Mouse (Mus musculus) CH12.LX (cell line): ENCODE results near the gene Ilkap. TPM values are rescaled to one million over a fixed set of nuclear protein-coding genes. Genes with fewer than 3 reads are reported as not detected.

Source experiments
- DNase-seq: peaks from one replicate; pipeline ENCODE4 v3.0.0-alpha.2; 2013; ENCODE audit errors: extremely low read depth
- H3K27ac ChIP-seq: 2 replicates; pipeline ENCODE4 v1.5.1; 2012; ENCODE audit warnings: low read depth, mild to moderate bottlenecking, control low read depth, moderate library complexity; ENCODE audit not compliant: insufficient read depth
- H3K27me3 ChIP-seq: replicated peaks from 2 replicates; pipeline ENCODE3; 2012; ENCODE audit warnings: inconsistent platforms
- H3K36me3 ChIP-seq, 2 experiments: replicated peaks in 1 of 2; 2 replicates each; pipeline versions ENCODE3 to v1.6.1; 2012; ENCODE audit warnings: inconsistent platforms in 1 of 2, low read length in 1 of 2, mild to moderate bottlenecking in 1 of 2, mixed read lengths in 1 of 2, moderate library complexity in 1 of 2; ENCODE audit not compliant: control insufficient read depth in 1 of 2, insufficient read depth in 1 of 2
- H3K4me1 ChIP-seq, 2 experiments: 2 replicates each; pipeline ENCODE4 v1.6.1; 2012; ENCODE audit warnings: inconsistent platforms in 1 of 2, moderate library complexity in 1 of 2; ENCODE audit not compliant: insufficient read depth in 2 of 2, control insufficient read depth in 1 of 2
- H3K4me2 ChIP-seq: 2 replicates; pipeline ENCODE4 v1.6.1; 2012; ENCODE audit warnings: low read depth, mild to moderate bottlenecking, control low read depth; ENCODE audit not compliant: poor library complexity, insufficient read depth, severe bottlenecking
- H3K4me3 ChIP-seq, 3 experiments: fragments of 150-350 bp in 1 of 3; sonication (generic) in 1 of 3; replicated peaks in 1 of 3; 2 replicates each; pipeline versions ENCODE3 to v1.5.1; 2011 to 2012; ENCODE audit warnings: low read depth in 2 of 3, low read length in 2 of 3, mild to moderate bottlenecking in 2 of 3, moderate library complexity in 2 of 3, control low read depth in 1 of 3, improper control_type of control experiment in 1 of 3, inconsistent platforms in 1 of 3, mixed read lengths in 1 of 3; ENCODE audit not compliant: poor library complexity in 1 of 3
- H3K79me2 ChIP-seq: replicated peaks from 2 replicates; pipeline ENCODE4 v1.6.1; 2012; ENCODE audit warnings: mild to moderate bottlenecking, moderate library complexity; ENCODE audit not compliant: control insufficient read depth, poor library complexity, insufficient read depth, severe bottlenecking; ENCODE audit errors: extremely low read depth
- H3K9ac ChIP-seq: 2 replicates; pipeline ENCODE4 v1.6.1; 2012; ENCODE audit warnings: low read depth, mild to moderate bottlenecking, control low read depth, moderate library complexity; ENCODE audit not compliant: insufficient read depth
- H3K9me3 ChIP-seq: replicated peaks from 2 replicates; pipeline ENCODE3; 2012; ENCODE audit warnings: low read length, inconsistent platforms, mixed read lengths
- BHLHE40 ChIP-seq: IDR thresholded peaks from 2 replicates; pipeline ENCODE4 v1.6.1; 2011; ENCODE audit warnings: mild to moderate bottlenecking, low read depth, low read length, improper control_type of control experiment
- CHD1 ChIP-seq: IDR thresholded peaks from 2 replicates; pipeline ENCODE4 v1.6.1; 2012; ENCODE audit warnings: low read depth, low read length, improper control_type of control experiment, inconsistent platforms
- CHD2 ChIP-seq: IDR thresholded peaks from 2 replicates; pipeline ENCODE4 v1.6.1; 2011; ENCODE audit warnings: low read length, improper control_type of control experiment
- HCFC1 ChIP-seq: IDR thresholded peaks from 2 replicates; pipeline ENCODE4 v1.6.1; 2012; ENCODE audit warnings: low read depth, mild to moderate bottlenecking, inconsistent platforms, low read length, improper control_type of control experiment
- IRF4 ChIP-seq: IDR thresholded peaks from 2 replicates; pipeline ENCODE4 v1.6.1; 2014; ENCODE audit warnings: low read depth, mild to moderate bottlenecking, inconsistent platforms, low read length, improper control_type of control experiment
- JUND ChIP-seq: conservative IDR thresholded peaks from 2 replicates; pipeline ENCODE4 v1.6.1; 2011; ENCODE audit warnings: low read depth, low read length, improper control_type of control experiment
- KAT2A ChIP-seq: IDR thresholded peaks from 2 replicates; pipeline ENCODE4 v1.6.1; 2012; ENCODE audit warnings: low read length, improper control_type of control experiment, inconsistent platforms; ENCODE audit not compliant: insufficient replicate concordance
- MAFK ChIP-seq: IDR thresholded peaks from 2 replicates; pipeline ENCODE4 v1.6.1; 2011; ENCODE audit warnings: low read length, improper control_type of control experiment; ENCODE audit not compliant: insufficient replicate concordance
- MAX ChIP-seq: IDR thresholded peaks from 2 replicates; pipeline ENCODE4 v1.6.1; 2011; ENCODE audit warnings: low read length, improper control_type of control experiment
- MAZ ChIP-seq: IDR thresholded peaks from 2 replicates; pipeline ENCODE4 v1.6.1; 2012; ENCODE audit warnings: low read depth, mild to moderate bottlenecking, inconsistent platforms, low read length, improper control_type of control experiment, moderate library complexity
- MXI1 ChIP-seq: IDR thresholded peaks from 2 replicates; pipeline ENCODE4 v1.6.1; 2011; ENCODE audit warnings: mild to moderate bottlenecking, low read depth, low read length, improper control_type of control experiment
- POLR2A ChIP-seq: IDR thresholded peaks from 2 replicates; pipeline ENCODE4 v1.6.1; 2011; ENCODE audit warnings: low read depth, mild to moderate bottlenecking, improper control_type of control experiment, low read length
- POLR2AphosphoS2 ChIP-seq: IDR thresholded peaks from 2 replicates; pipeline ENCODE4 v1.6.1; 2011; ENCODE audit warnings: low read depth, low read length, improper control_type of control experiment
- RAD21 ChIP-seq: IDR thresholded peaks from 2 replicates; pipeline ENCODE4 v1.6.1; 2011; ENCODE audit warnings: low read depth, mild to moderate bottlenecking, low read length, improper control_type of control experiment, moderate library complexity
- RCOR1 ChIP-seq: conservative IDR thresholded peaks from 2 replicates; pipeline ENCODE4 v1.6.1; 2012; ENCODE audit warnings: low read depth, mild to moderate bottlenecking, inconsistent platforms, low read length, improper control_type of control experiment
- TBP ChIP-seq: conservative IDR thresholded peaks from 2 replicates; pipeline ENCODE4 v1.6.1; 2011; ENCODE audit warnings: low read depth, low read length, improper control_type of control experiment
- USF1 ChIP-seq: IDR thresholded peaks from 2 replicates; pipeline ENCODE4 v1.6.1; 2014; ENCODE audit warnings: low read depth, mild to moderate bottlenecking, inconsistent platforms, low read length, improper control_type of control experiment
- USF2 ChIP-seq: conservative IDR thresholded peaks from 2 replicates; pipeline ENCODE4 v1.6.1; 2011; ENCODE audit warnings: low read depth, low read length, improper control_type of control experiment
- ZC3H11A ChIP-seq: IDR thresholded peaks from 2 replicates; pipeline ENCODE4 v1.6.1; 2012; ENCODE audit warnings: low read depth, mild to moderate bottlenecking, inconsistent platforms, low read length, improper control_type of control experiment
- ZKSCAN1 ChIP-seq: IDR thresholded peaks from 2 replicates; pipeline ENCODE4 v1.6.1; 2012; ENCODE audit warnings: low read depth, inconsistent platforms, low read length, improper control_type of control experiment, borderline replicate concordance
- ZMIZ1 ChIP-seq: IDR thresholded peaks from 2 replicates; pipeline ENCODE4 v1.6.1; 2012; ENCODE audit warnings: low read depth, mild to moderate bottlenecking, inconsistent platforms, low read length, improper control_type of control experiment
- ZNF384 ChIP-seq: IDR thresholded peaks from 2 replicates; pipeline ENCODE4 v1.6.1; 2012; ENCODE audit warnings: low read depth, low read length, improper control_type of control experiment, inconsistent platforms
- dilution Hi-C: fragments of 300-500 bp; cut with MboI; formaldehyde crosslinking; loops from 2 replicates; pipeline ENCODE4 v1.14.3; 2020; ENCODE audit warnings: low sequenced_read_pairs; ENCODE audit not compliant: extremely low pct_unique_long_range_greater_than_20kb, extremely low pct_ligation_motif_present
- in situ Hi-C: fragments of 300-500 bp; cut with MboI; formaldehyde crosslinking; loops from 3 replicates; pipeline ENCODE4 v1.14.3; 2019; ENCODE audit warnings: low sequenced_read_pairs, low pct_ligation_motif_present, low pct_unique_long_range_greater_than_20kb, mixed read lengths
- polyA plus RNA-seq: library from polyadenylated mRNA; unstranded; fragments of >175 nt; gene quantifications from 2 replicates; pipeline ENCODE4 v1.2.1, GENCODE M21; 2012; ENCODE audit warnings: low read depth; ENCODE audit not compliant: insufficient read length
- total RNA-seq, 2 experiments: library from RNA; depleted of rRNA; stranded (reverse); fragments of 300-350 nt in 1 of 2; fragments of >200 nt in 1 of 2; gene quantifications; 2 replicates each; pipeline ENCODE4 v1.2.3; 2012 to 2014

Gene Ilkap
- total and polyA plus RNA-seq, 3 experiments, result 77.9 to 101 (median 79.1) TPM

GRCm38 (mm10) chr1:91426397-91426796 is 27.8 kb upstream of the Ilkap start:
- TF ChIP-seq MXI1, result no peak
- TF ChIP-seq ZC3H11A, result no peak
- no peak for TF ChIP-seq BHLHE40
- TF ChIP-seq IRF4, result no peak
- TF ChIP-seq MAX, result no peak
- no peak for TF ChIP-seq USF2
- no peak for TF ChIP-seq ZMIZ1
- TF ChIP-seq MAFK, result no peak
- no peak for TF ChIP-seq HCFC1
- TF ChIP-seq USF1, result no peak
- TF ChIP-seq JUND, result no peak
- no peak for TF ChIP-seq POLR2A
- no peak for TF ChIP-seq CHD1
- TF ChIP-seq RAD21, result no peak
- no peak for TF ChIP-seq MAZ
- TF ChIP-seq CHD2, result no peak
- TF ChIP-seq ZNF384, result no peak
- TF ChIP-seq ZKSCAN1, result no peak
- TF ChIP-seq POLR2AphosphoS2, result no peak
- Histone ChIP-seq H3K9me3 (no peaks in the 10 kb centered on the region), H3K4me2 (no peak overlapping the region), H3K9ac (no peak overlapping the region), H3K27me3 (no peaks in the 10 kb centered on the region), H3K4me3 (no peak overlapping the region), H3K4me1 (peaks cover 7 to 16% of the 10 kb centered on the region in 2 experiments), H3K27ac (no peak overlapping the region), H3K36me3 (peaks cover 49 to 79% of the 10 kb centered on the region in 2 experiments), H3K79me2 (no peaks in the 10 kb centered on the region)
- DNase-seq, result no peak
- dilution Hi-C loops (no loop called here), in situ Hi-C loops (loop anchor here (5.0 to 10.0 kb wide), 2 partner anchors 66 to 138 kb away; partner anchors contain the start of gene Traf3ip1)

GRCm38 (mm10) chr1:91420601-91421065 is 22.0 kb upstream of the Ilkap start:
- dilution Hi-C loops, result no loop called here
- TF ChIP-seq TBP (no peak), USF1 (no peak), POLR2A (no peak), ZC3H11A (no peak), RCOR1 (no peak), BHLHE40 (no peak), MAX (no peak), KAT2A (no peak)
- TF ChIP-seq, all 38 proteins: peak for 0

More at GRCm38 (mm10) chr1:91420601-91421065, 22.0 kb upstream of the Ilkap start:
- H3K9ac ChIP-seq, result no peak overlapping the region
- no peak overlapping the region for H3K4me3 ChIP-seq
- DNase-seq, result no peak
- H3K27ac ChIP-seq, result no peak overlapping the region
- H3K4me1 ChIP-seq, result no peaks in the 10 kb centered on the region
- no peak overlapping the region for H3K4me2 ChIP-seq
- no peaks in the 10 kb centered on the region for H3K79me2 ChIP-seq
- in situ Hi-C loops, result loop anchor here (10.0 kb wide), 1 partner anchor 144 kb away; no protein-coding TSS in a partner anchor
- no peaks in the 10 kb centered on the region for H3K27me3 ChIP-seq
- no peaks in the 10 kb centered on the region for H3K9me3 ChIP-seq
- H3K36me3 ChIP-seq, result peaks cover 44 to 74% of the 10 kb centered on the region in 2 experiments
